Mouse (Mus musculus) olfactory bulb, adult 2 months (tissue): ENCODE data around the gene Mrpl33. TPM values are rescaled to one million over a fixed set of nuclear protein-coding genes. Genes with fewer than 3 reads are reported as not detected.

Source experiments
- H3K27ac ChIP-seq: fragments of 200-500 bp; 2 replicates; pipeline ENCODE4 v1.5.1; 2012; ENCODE audit warnings: low read depth, low read length; ENCODE audit not compliant: insufficient read depth
- H3K4me1 ChIP-seq: fragments of 200-500 bp; 2 replicates; pipeline ENCODE4 v1.6.1; 2012; ENCODE audit warnings: low read length; ENCODE audit not compliant: control insufficient read depth, insufficient read depth
- H3K4me3 ChIP-seq: fragments of 200-500 bp; 2 replicates; pipeline ENCODE4 v1.5.1; 2012; ENCODE audit warnings: mild to moderate bottlenecking, low read depth, low read length, moderate library complexity; ENCODE audit not compliant: insufficient read depth
- CTCF ChIP-seq: fragments of 200-500 bp; IDR thresholded peaks from 2 replicates; pipeline ENCODE4 v1.5.1; 2012; ENCODE audit warnings: low read depth, mild to moderate bottlenecking, low read length, moderate library complexity; ENCODE audit not compliant: insufficient read depth
- POLR2A ChIP-seq: fragments of 200-500 bp; IDR thresholded peaks from 2 replicates; pipeline ENCODE4 v1.6.1; 2012; ENCODE audit warnings: mild to moderate bottlenecking, low read depth, low read length, moderate library complexity; ENCODE audit not compliant: insufficient read depth
- WGBS: fragments of 180-500 bp; shearing (Covaris S2); methylation state at CpG from one replicate; pipeline ENCODE4 v1.1.7; 2018; 5-methylcytosine and 5-hydroxymethylcytosine counted together
- polyA plus RNA-seq: library from polyadenylated mRNA; stranded (reverse); fragments of >200 nt; gene quantifications from 2 replicates; pipeline ENCODE4 v1.2.4, GENCODE M21; 2012; ENCODE audit warnings: low replicate concordance; ENCODE audit not compliant: missing spikeins, insufficient read depth, insufficient read length

Gene Mrpl33
- polyA plus RNA-seq, 1 experiment, result not detected

DNA sequence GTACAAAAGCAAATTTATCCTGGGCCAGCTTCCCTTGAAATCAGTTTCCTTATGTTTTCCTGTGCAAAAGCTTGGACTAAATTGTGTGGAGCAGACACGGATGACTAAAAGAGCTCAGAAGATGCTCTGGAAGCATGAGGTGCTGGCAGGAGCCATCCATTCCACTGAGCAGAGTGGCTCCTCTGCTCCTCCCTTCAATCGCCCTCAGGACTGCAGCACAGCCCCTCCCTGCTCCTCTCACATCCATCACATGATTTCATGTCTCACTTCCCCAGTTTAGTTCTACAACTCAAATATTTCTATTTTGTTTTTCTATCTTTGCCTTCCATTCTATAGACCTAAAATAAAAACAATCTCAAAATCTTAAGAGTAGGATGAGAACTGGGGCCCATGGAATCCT lies 74.4 kb downstream of the Mrpl33 start:
- Histone ChIP-seq H3K27ac (no peak overlapping the region), H3K4me1 (peaks cover under 1% of the 10 kb centered on the region; the same call in 1 of the 2 replicates), H3K4me3 (no peak overlapping the region)
- TF ChIP-seq POLR2A (no peak), CTCF (no peak)
- 50% methylated on average over 2 of the region's 2 CpGs for WGBS

DNA sequence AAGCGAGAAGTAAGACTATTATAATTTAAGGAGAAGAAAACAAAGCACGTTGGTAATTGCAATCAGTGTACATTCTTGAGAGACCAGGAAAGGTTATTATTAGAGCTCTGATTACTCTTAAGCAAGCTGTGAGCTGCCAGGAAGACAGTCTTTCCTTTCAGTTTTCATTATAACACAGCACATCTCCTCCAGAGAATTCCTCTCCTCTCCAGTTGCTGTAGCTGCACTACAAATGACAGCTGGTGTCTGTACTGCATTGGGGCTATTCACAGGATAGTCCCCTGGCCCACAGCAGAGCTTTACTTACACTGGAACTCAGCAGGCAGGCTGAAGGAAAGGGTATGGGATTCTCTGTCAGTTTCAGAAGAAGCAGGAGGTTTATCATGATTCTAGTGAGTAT lies 76.7 kb downstream of the Mrpl33 start:
- H3K4me1 ChIP-seq, result no peaks in the 10 kb centered on the region
- no peak overlapping the region for H3K27ac ChIP-seq
- H3K4me3 ChIP-seq, result no peak overlapping the region
- no peak for TF ChIP-seq POLR2A
- TF ChIP-seq CTCF, result no peak
- 25% methylated on average over 2 of the region's 2 CpGs for WGBS

DNA sequence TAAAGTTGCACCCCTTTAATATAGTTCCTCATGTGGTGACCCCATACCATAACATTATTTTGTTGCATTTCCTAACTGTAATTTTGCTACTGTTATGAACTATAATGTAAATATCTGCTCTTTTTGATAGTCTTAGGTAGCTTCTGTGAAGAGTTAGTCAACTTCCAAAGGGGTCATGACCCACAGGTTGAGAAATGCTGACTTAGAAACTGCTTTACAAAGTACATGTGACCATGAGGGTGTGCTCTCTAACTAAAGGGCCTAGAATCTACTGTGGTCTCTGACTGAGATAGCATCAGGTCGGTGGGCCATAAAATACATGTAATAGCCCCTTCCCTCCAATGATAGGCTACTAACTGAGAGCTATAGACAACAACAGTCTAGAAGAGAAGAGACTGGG lies 81.3 kb downstream of the Mrpl33 start:
- H3K4me1 ChIP-seq, result no peaks in the 10 kb centered on the region
- TF ChIP-seq POLR2A (no peak), CTCF (no peak)
- 97% methylated on average over 1 of the region's 1 CpGs for WGBS
- H3K27ac ChIP-seq, result no peak overlapping the region
- no peak overlapping the region for H3K4me3 ChIP-seq

DNA sequence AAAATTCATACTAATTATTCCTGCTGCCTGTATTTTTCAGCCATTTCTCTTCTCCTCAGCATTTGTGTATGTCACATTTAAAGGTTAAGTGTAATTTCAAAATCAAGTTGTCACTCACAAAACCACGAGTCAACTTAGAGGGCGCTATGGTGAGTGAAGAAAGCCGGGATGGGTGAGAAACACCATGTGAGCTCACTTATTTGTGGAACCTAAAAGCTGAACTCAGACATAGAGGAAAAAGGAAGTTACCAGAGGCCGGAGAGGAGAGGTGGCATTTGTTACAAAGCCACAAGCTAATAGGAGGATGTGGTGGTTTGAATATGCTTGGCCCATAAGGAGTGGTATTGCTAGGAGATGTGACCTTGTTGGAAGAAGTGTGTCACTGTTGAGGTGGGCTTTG lies 83.4 kb downstream of the Mrpl33 start:
- Histone ChIP-seq H3K27ac (no peak overlapping the region), H3K4me1 (no peaks in the 10 kb centered on the region), H3K4me3 (no peak overlapping the region)
- TF ChIP-seq CTCF, result no peak
- TF ChIP-seq POLR2A, result no peak
- 86% methylated on average over 4 of the region's 4 CpGs for WGBS

DNA sequence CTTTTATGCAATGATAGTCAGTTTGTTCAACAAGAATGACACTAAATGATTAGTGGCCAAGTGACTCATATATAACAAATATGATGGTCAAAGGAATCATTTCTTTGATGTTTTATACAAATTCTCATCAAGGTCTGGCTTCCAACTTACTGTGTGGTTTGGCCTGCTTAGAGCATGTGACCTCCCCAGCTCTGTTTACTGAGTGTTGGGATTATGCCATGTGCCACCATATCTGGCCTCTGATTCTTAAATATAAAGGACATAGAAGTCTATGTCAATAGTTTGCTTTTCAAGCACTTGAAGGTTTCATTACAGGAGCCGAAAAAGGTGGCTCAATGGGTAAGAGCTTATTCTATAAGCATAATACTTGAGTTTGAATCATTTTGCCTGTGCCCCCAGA lies 85.6 kb downstream of the Mrpl33 start:
- H3K27ac ChIP-seq, result no peak overlapping the region
- H3K4me1 ChIP-seq, result no peaks in the 10 kb centered on the region
- TF ChIP-seq CTCF (no peak), POLR2A (no peak)
- no peak overlapping the region for H3K4me3 ChIP-seq
- 95% methylated on average over 1 of the region's 1 CpGs for WGBS

DNA sequence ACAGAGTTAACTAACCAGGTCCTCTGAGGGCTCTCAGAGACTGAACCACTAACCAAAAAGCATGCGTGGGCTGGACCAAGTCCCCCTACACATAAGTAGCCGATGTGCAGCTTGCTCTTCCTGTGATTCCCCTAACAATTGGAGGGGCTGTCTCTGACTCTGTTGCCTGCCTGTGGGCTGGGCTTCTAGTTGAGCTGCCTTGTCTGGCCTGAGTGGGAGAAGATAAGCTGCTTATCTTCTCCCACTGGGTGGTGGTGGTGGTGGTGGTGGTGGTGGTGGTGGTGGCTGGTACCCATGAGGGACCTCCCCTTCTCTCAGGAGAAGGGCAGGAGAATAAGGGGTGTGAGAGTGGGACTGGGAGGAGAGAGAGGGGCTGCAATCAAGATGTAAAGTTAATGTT lies 89.3 kb downstream of the Mrpl33 start:
- Histone ChIP-seq H3K4me3 (no peak overlapping the region), H3K27ac (no peak overlapping the region), H3K4me1 (no peaks in the 10 kb centered on the region)
- WGBS, result 59% methylated on average over 2 of the region's 2 CpGs
- no peak for TF ChIP-seq CTCF
- TF ChIP-seq POLR2A, result no peak

DNA sequence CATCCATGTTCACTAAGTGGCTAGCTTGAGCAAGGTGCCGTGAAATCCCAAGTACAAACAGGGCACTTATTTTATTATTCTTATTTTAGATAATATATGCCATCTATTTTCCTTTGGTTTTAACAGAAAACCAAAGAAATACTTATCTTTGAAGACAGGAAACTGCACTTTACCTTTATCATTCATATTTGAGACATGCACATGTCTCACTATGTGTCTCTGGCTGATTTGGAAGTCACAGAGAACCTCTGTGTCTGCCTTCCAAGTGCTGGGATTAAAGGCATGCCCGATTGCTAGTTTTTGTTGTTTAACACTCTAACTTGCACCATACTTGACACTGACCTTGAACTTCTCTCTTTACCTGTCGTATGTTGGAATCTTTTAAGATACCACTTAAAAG lies 91.2 kb downstream of the Mrpl33 start:
- no peak overlapping the region for H3K27ac ChIP-seq
- WGBS, result 92% methylated on average over 3 of the region's 3 CpGs
- no peak for TF ChIP-seq POLR2A
- no peak for TF ChIP-seq CTCF
- no peaks in the 10 kb centered on the region for H3K4me1 ChIP-seq
- no peak overlapping the region for H3K4me3 ChIP-seq

DNA sequence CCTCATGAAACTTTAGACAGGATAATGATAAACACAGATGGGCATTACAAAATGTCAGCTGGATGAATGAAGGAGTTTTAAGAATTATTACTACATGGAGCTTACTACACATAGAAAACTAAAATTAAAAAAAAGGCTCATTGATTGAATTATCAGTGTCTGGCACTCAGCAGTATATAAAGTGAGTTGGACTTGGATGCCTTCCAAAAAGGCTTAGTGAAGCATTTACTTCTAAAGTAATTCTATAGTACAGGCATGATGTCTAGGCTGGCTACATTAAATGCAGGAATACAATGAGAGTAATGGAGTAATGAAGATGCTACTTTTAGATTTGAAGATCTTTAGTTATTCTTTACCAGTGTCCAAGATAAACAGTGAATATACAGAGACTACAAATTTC lies 96.5 kb downstream of the Mrpl33 start:
- no peak overlapping the region for H3K27ac ChIP-seq
- H3K4me3 ChIP-seq, result no peak overlapping the region
- TF ChIP-seq CTCF (no peak), POLR2A (no peak)
- H3K4me1 ChIP-seq, result 0 out of 2 replicates have a peak, but pooled peaks cover 3% of the 10 kb centered on the region

DNA sequence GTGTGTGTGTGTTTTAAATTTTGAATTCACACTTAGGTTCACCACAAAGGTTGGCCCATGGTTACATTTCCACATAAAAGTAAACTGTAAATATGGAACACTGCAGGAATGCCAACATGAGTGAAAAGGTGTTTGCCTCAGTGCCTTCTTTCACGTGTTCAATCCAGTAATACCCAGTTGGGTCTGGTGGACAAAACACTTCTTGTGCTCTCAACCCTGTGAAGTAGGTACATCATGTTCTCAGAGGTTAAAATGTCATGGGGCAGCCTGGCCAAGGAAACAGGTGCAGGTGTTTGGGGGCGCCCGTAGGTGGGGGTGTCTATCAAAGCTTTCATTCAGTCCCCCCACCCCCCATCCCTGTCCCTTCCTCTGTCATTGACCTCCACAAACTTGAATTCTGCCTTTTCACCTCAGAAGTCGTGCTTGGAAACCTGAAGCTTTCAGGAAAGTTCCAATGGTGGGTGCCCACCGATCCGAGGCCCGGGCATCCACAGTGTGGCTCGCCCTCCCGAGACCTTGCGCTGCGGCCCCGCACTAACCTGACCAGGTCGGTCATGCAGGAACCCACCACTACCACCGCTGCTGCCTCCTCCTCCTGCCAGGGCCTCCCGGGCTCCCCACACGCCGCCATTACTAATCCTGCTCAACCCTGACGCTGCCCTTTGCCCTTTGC lies 100.4 kb downstream of the Mrpl33 start, which contains the start of gene Rbks:
Gene Rbks, minus strand, starts transcription at position 657 of the 673 bp plus-strand sequence.
- TF ChIP-seq CTCF (no peak), POLR2A (no peak; the same call in 1 of the 2 replicates)
- Histone ChIP-seq H3K4me3 (peak within 1 kb of the TSS; percentile 78), H3K4me1 (0 out of 2 replicates have a peak, but pooled peaks cover 3% of the 10 kb centered on the region), H3K27ac (peak within 1 kb of the TSS; percentile 87)
- WGBS, result 4% methylated on average over 18 of the region's 18 CpGs
